Mouse (Mus musculus) midbrain, embryonic 16.5 days (tissue): ENCODE data around the gene Oas1h. TPM values are rescaled to one million over a fixed set of nuclear protein-coding genes. Genes with fewer than 3 reads are reported as not detected.
"Not testable (repeated sequence)": the region's sequence is repeated elsewhere in the genome, so short reads cannot be mapped to it uniquely, and the experiment has no call there.

Experiments
- ATAC-seq: fragments of 200-750 bp; cut with Nextera tagmentation; 2 replicates; pipeline ENCODE4 v1.8.0; 2017; ENCODE audit warnings: moderate TSS enrichment
- H3K27ac ChIP-seq: fragments of 300-500 bp; sonication (generic); 2 replicates; pipeline ENCODE4 v1.5.1; 2014; ENCODE audit warnings: mild to moderate bottlenecking, low read length, mixed read lengths
- H3K27me3 ChIP-seq: fragments of 300-500 bp; sonication (generic); 2 replicates; pipeline ENCODE4 v1.6.1; 2014; ENCODE audit warnings: low read depth, low read length, mixed read lengths; ENCODE audit not compliant: control insufficient read depth, insufficient read depth
- H3K36me3 ChIP-seq: fragments of 300-500 bp; sonication (generic); 2 replicates; pipeline ENCODE4 v1.6.1; 2014; ENCODE audit warnings: mild to moderate bottlenecking, low read length, moderate library complexity, mixed read lengths; ENCODE audit not compliant: control insufficient read depth, insufficient read depth
- H3K4me1 ChIP-seq: fragments of 300-500 bp; sonication (generic); 2 replicates; pipeline ENCODE4 v1.6.1; 2014; ENCODE audit warnings: mild to moderate bottlenecking, low read length, mixed read lengths; ENCODE audit not compliant: control insufficient read depth, insufficient read depth
- H3K4me2 ChIP-seq: fragments of 300-500 bp; sonication (generic); 2 replicates; pipeline ENCODE4 v1.6.1; 2014; ENCODE audit warnings: mild to moderate bottlenecking, low read length, mixed read lengths
- H3K4me3 ChIP-seq: fragments of 300-500 bp; sonication (generic); 2 replicates; pipeline ENCODE4 v1.5.1; 2014; ENCODE audit warnings: low read depth, mild to moderate bottlenecking, low read length, moderate library complexity, mixed read lengths
- H3K9ac ChIP-seq: fragments of 300-500 bp; sonication (generic); 2 replicates; pipeline ENCODE4 v1.6.1; 2014; ENCODE audit warnings: low read depth, low read length, mixed read lengths
- H3K9me3 ChIP-seq: fragments of 300-500 bp; sonication (generic); replicated peaks from 2 replicates; pipeline ENCODE4 v1.6.1; 2014; ENCODE audit warnings: mild to moderate bottlenecking, low read length, mixed read lengths; ENCODE audit not compliant: control insufficient read depth, poor library complexity, severe bottlenecking
- WGBS: fragments of 180-500 bp; shearing (Covaris S2); extraction: QIAGEN DNeasy Blood & Tissue Kit; methylation state at CpG from one replicate; pipeline ENCODE4 v1.1.7; 2014; 5-methylcytosine and 5-hydroxymethylcytosine counted together
- microRNA-seq: library from miRNA; unstranded; fragments of <30 nt; microRNA quantifications from one replicate; pipeline ENCODE4, GENCODE M21; 2017
- polyA plus RNA-seq: library from polyadenylated mRNA; unstranded; fragments of >200 nt; fragmentation: Nextera tagmentation; extraction: Ambion mirVana; gene quantifications from 2 replicates; pipeline ENCODE4 v1.2.1, GENCODE M21; 2015

Gene Oas1h
- polyA plus RNA-seq, 1 experiment from 2014 or later, result not detected

- not testable (repeated sequence) for H3K36me3 ChIP-seq, H3K4me3 ChIP-seq, ATAC-seq, H3K9me3 ChIP-seq, H3K27ac ChIP-seq, H3K4me1 ChIP-seq, H3K9ac ChIP-seq, H3K4me2 ChIP-seq, H3K27me3 ChIP-seq
- WGBS, result 37% methylated on average over 8 of the region's 12 CpGs
Measured at GRCm38 (mm10) chr5:120906791-120907733, 45.8 kb downstream of the Oas1h start, which contains the start of gene Oas1a. Gene Oas1a, minus strand, starts transcription at chr5:120907521.

GRCm38 (mm10) chr5:120908196-120908920 lies 47.1 kb downstream of the Oas1h start:
- no peak overlapping the region for H3K9ac ChIP-seq
- no peaks in the 10 kb centered on the region for H3K36me3 ChIP-seq
- H3K9me3 ChIP-seq, result no peaks in the 10 kb centered on the region
- 54% methylated on average over 7 of the region's 7 CpGs for WGBS
- no peak for ATAC-seq
- H3K4me1 ChIP-seq, result no peaks in the 10 kb centered on the region
- H3K27me3 ChIP-seq, result no peaks in the 10 kb centered on the region
- no peak overlapping the region for H3K4me3 ChIP-seq
- no peak overlapping the region for H3K27ac ChIP-seq
- H3K4me2 ChIP-seq, result no peak overlapping the region

GRCm38 (mm10) chr5:120914204-120914603 lies 53.0 kb downstream of the Oas1h start, which contains the start of gene Oas1d:
Gene Oas1d, plus strand, starts transcription at chr5:120914536.
- WGBS, result 44% methylated on average over 8 of the region's 8 CpGs
- not testable (repeated sequence) for H3K9ac ChIP-seq

GRCm38 (mm10) chr5:120919156-120919935 lies 58.1 kb downstream of the Oas1h start:
- not testable (repeated sequence) for ATAC-seq, H3K27me3 ChIP-seq, H3K4me3 ChIP-seq, H3K4me2 ChIP-seq, H3K4me1 ChIP-seq, H3K9ac ChIP-seq, H3K27ac ChIP-seq, H3K9me3 ChIP-seq, H3K36me3 ChIP-seq
- 70% methylated on average over 2 of the region's 2 CpGs for WGBS

More at GRCm38 (mm10) chr5:120914204-120914603, 53.0 kb downstream of the Oas1h start, which contains the start of gene Oas1d:
- H3K4me3 ChIP-seq, H3K36me3 ChIP-seq, H3K27me3 ChIP-seq, H3K9me3 ChIP-seq, H3K4me1 ChIP-seq, H3K4me2 ChIP-seq, H3K27ac ChIP-seq, ATAC-seq: not testable (repeated sequence)

- WGBS, result 83% methylated on average over 3 of the region's 3 CpGs
- H3K4me3 ChIP-seq, result no peak overlapping the region
- ATAC-seq, result no peak
Measured at GRCm38 (mm10) chr5:120920296-120920695, 59.1 kb downstream of the Oas1h start.

More at GRCm38 (mm10) chr5:120920296-120920695, 59.1 kb downstream of the Oas1h start:
- Histone ChIP-seq H3K9ac (no peak overlapping the region), H3K9me3 (0 out of 2 replicates have a peak, but pooled peaks cover 3% of the 10 kb centered on the region), H3K4me2 (no peak overlapping the region), H3K27me3 (no peaks in the 10 kb centered on the region), H3K36me3 (no peaks in the 10 kb centered on the region), H3K4me1 (no peaks in the 10 kb centered on the region), H3K27ac (no peak overlapping the region)

Small RNA genes within 50 kb of the gene (microRNA-seq; reads per million reads assigned to microRNA genes)
- not detected for gene Gm22907

Other genes starting within 250 kb of the Oas1h start
- gene Rita1, start 248.8 kb upstream of the Oas1h start, polyA plus RNA-seq, result 27.2 and 33.1 TPM in 2 replicates
- gene Ddx54, start 248.7 kb upstream of the Oas1h start, polyA plus RNA-seq, result 38.7 and 39.9 TPM in 2 replicates
- 0.47 and 1.2 TPM in 2 replicates for gene Cfap73, start 227.2 kb upstream of the Oas1h start, polyA plus RNA-seq
- 2.4 and 4.9 TPM in 2 replicates for gene Rasal1, start 212.6 kb upstream of the Oas1h start, polyA plus RNA-seq
- 49.6 and 50.2 TPM in 2 replicates for gene Dtx1, start 149.5 kb upstream of the Oas1h start, polyA plus RNA-seq
- gene Oas2, start 111.6 kb upstream of the Oas1h start, polyA plus RNA-seq, result 0.14 and 0.26 TPM in 2 replicates
- 1.1 and 1.4 TPM in 2 replicates for gene Oas3, start 83.8 kb upstream of the Oas1h start, polyA plus RNA-seq
- 0.34 and 0.72 TPM in 2 replicates for gene Oas1e, start 65.9 kb upstream of the Oas1h start, polyA plus RNA-seq
- 0.17 and 0.45 TPM in 2 replicates for gene Oas1c, start 48.9 kb upstream of the Oas1h start, polyA plus RNA-seq
- gene Oas1f, start 14.1 kb upstream of the Oas1h start, polyA plus RNA-seq, result not detected in 2 replicates
- not detected in 2 replicates for gene Oas1g, start 26.2 kb downstream of the Oas1h start, polyA plus RNA-seq
- 0.46 and 0.84 TPM in 2 replicates for gene Oas1a, start 46.1 kb downstream of the Oas1h start, polyA plus RNA-seq
- gene Oas1d, start 53.1 kb downstream of the Oas1h start, polyA plus RNA-seq, result 0.16 and 0.23 TPM in 2 replicates
- 27.4 and 30.2 TPM in 2 replicates for gene Rph3a, start 148.7 kb downstream of the Oas1h start, polyA plus RNA-seq